Mouse (Mus musculus) midbrain, embryonic 11.5 days (tissue): ENCODE measurements around the gene Sox1. TPM values are rescaled to one million over a fixed set of nuclear protein-coding genes. Genes with fewer than 3 reads are reported as not detected.

ENCODE experiments used
- ATAC-seq: fragments of 200-750 bp; cut with Nextera tagmentation; 2 replicates; pipeline ENCODE4 v1.8.0; 2017; ENCODE audit warnings: moderate TSS enrichment, moderate library complexity; ENCODE audit not compliant: low FRiP score
- DNase-seq: peaks from one replicate; pipeline ENCODE4 v3.0.0; 2015; ENCODE audit warnings: low spot score; ENCODE audit errors: missing footprints
- H3K27ac ChIP-seq: fragments of 300-500 bp; sonication (generic); 2 replicates; pipeline ENCODE4 v1.5.1; 2014; ENCODE audit warnings: low read depth, low read length
- H3K27me3 ChIP-seq: fragments of 300-500 bp; sonication (generic); 2 replicates; pipeline ENCODE4 v1.6.1; 2014; ENCODE audit warnings: mild to moderate bottlenecking, low read length, moderate library complexity, mixed read lengths; ENCODE audit not compliant: control insufficient read depth, insufficient read depth
- H3K36me3 ChIP-seq: fragments of 300-500 bp; sonication (generic); 2 replicates; pipeline ENCODE4 v1.6.1; 2014; ENCODE audit warnings: mild to moderate bottlenecking, low read length, moderate library complexity, mixed read lengths; ENCODE audit not compliant: control insufficient read depth, insufficient read depth
- H3K4me1 ChIP-seq: fragments of 300-500 bp; sonication (generic); 2 replicates; pipeline ENCODE4 v1.6.1; 2014; ENCODE audit warnings: low read length; ENCODE audit not compliant: control insufficient read depth, insufficient read depth
- H3K4me2 ChIP-seq: fragments of 300-500 bp; sonication (generic); 2 replicates; pipeline ENCODE4 v1.6.1; 2014; ENCODE audit warnings: mild to moderate bottlenecking, moderate library complexity
- H3K4me3 ChIP-seq: fragments of 300-500 bp; sonication (generic); 2 replicates; pipeline ENCODE4 v1.5.1; 2014; ENCODE audit warnings: low read depth, low read length
- H3K9ac ChIP-seq: fragments of 300-500 bp; sonication (generic); 2 replicates; pipeline ENCODE4 v1.6.1; 2014; ENCODE audit warnings: low read length
- H3K9me3 ChIP-seq: fragments of 300-500 bp; sonication (generic); 2 replicates; pipeline ENCODE4 v1.6.1; 2016; ENCODE audit warnings: low read length; ENCODE audit not compliant: control insufficient read depth
- WGBS: fragments of 180-500 bp; shearing (Covaris S2); extraction: QIAGEN DNeasy Blood & Tissue Kit; methylation state at CpG from one replicate; pipeline ENCODE4 v1.1.7; 2014; 5-methylcytosine and 5-hydroxymethylcytosine counted together
- microRNA-seq: library from miRNA; unstranded; fragments of <30 nt; microRNA quantifications from one replicate; pipeline ENCODE4, GENCODE M21; 2017
- polyA plus RNA-seq: library from polyadenylated mRNA; unstranded; fragments of >200 nt; fragmentation: Nextera tagmentation; extraction: Ambion mirVana; gene quantifications from 2 replicates; pipeline ENCODE4 v1.2.1, GENCODE M21; 2014

Sox1 gene
- polyA plus RNA-seq, 1 experiment from 2014 or later: 8.2 TPM

DNA sequence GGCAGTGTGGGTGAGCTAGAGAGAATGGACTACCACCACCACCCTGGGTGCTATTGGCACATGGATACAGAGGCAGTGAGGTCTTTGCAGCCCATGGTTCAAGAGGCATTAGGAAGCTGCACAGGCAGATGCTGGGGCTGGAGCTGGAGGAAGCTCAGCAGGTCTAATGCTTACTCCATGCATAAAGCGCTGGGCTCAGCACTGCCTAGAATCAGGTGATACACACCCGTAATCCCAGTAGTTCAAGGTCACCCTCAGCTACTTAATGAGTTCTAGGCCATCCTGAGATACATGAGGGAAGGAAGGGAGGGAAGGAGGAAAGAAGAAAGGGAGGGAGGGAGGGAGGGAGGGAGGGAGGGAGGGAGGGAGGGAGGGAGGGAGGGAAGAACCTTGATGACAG lies 50.2 kb downstream of the Sox1 start:
- ATAC-seq (no peak), DNase-seq (no peak)
- no peak overlapping the region for H3K4me2 ChIP-seq
- no peak overlapping the region for H3K9ac ChIP-seq
- no peaks in the 10 kb centered on the region for H3K9me3 ChIP-seq
- H3K4me3 ChIP-seq: no peak overlapping the region
- H3K27ac ChIP-seq: no peak overlapping the region
- peaks cover 7% of the 10 kb centered on the region; the same call in 1 of the 2 replicates for H3K27me3 ChIP-seq
- 67% methylated on average over 2 of the region's 2 CpGs for WGBS
- peaks cover 11% of the 10 kb centered on the region for H3K4me1 ChIP-seq
- H3K36me3 ChIP-seq: no peaks in the 10 kb centered on the region

DNA sequence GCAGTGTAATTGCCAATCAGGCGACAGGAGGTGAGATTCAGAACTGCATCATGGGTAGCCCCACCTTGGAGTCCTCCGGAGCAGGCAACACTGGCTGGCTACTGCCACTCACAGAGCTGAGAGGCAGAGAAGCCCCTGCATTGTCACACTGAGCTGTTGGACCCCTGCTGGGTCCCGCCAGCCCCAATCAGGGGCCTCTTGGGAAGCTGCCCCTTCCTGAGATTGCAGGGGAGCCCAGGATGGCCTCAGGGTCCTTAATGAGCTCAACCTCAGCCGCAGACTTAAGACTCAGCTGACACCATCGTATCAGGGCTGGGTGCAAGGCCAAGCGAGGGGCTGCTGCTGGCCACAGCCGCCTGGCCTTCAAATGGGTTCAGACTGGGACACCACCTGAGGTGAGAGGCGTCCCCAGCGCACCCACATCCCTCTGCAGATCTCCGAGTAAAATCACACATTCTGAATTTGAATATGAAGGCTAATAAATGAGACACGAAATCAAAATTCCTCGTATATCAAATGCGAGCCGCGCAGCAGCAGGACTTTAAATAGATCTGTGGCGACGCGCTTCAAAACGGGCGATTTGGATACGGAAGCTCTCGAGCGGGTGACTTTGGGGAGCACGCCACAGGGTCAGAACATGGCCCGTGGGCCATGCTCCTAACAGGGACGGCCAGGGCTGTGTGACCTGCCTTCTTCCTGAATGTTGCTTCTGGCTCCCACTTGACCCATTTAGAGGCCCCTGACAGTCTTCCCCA lies 51.0 kb downstream of the Sox1 start:
- Histone ChIP-seq H3K9ac (peak overlapping the region; percentile 46), H3K4me2 (peak overlapping the region; percentile 34), H3K27ac (no peak overlapping the region), H3K4me1 (peaks cover 11% of the 10 kb centered on the region), H3K9me3 (no peaks in the 10 kb centered on the region), H3K4me3 (no peak overlapping the region; the same call in 1 of the 2 replicates), H3K36me3 (no peaks in the 10 kb centered on the region), H3K27me3 (peaks cover 7% of the 10 kb centered on the region; the same call in 1 of the 2 replicates)
- ATAC-seq (peak; percentile 78), DNase-seq (peak; percentile 92)
- whole genome bisulfite sequencing: 3% methylated on average over 26 of the region's 26 CpGs

Small RNA genes within 50 kb of the gene (microRNA-seq; reads per million reads assigned to microRNA genes)
- not detected for gene Gm25239

Other genes starting within 250 kb of the Sox1 start
- gene A230072I06Rik, start 116.5 kb upstream of the Sox1 start, polyA plus RNA-seq: not detected in 2 replicates
- gene Spaca7, start 177.7 kb downstream of the Sox1 start, polyA plus RNA-seq: not detected in 2 replicates